Mouse (Mus musculus): ENCODE data around the gene Fbxo40.
A peak's percentile ranks its signal among the peaks of the same experiment; 100 is the strongest.

The Fbxo40 gene

DNA sequence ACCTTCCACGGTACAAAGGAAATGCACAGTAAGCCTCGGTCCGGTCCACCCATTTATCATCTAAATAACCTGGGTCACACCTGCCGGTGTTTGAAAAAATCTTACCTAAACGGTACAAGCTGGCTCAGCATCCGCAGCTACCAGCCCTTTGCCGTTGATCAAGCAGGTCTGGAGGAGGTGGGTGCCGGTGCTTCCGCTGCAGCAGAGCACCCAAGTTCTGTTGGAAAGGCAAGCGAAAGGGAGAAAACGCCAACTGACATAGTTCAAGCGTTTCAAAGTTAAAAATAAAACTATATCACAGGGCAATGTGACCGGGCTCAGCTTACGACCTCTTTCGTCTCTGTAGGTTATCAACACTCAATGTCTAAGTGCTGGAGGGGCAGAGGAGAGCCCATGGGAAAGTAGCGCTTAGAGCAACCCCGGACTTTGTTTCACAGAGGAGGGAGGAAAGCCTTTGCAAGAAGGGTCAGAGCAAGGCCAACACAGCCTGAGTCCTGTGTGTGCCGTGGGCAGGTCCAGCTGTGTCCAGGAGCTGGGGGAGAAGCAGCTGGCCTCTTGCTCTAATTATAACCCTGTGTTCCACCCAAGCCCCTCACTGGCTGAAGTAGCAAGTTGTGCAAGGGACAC lies at the start of gene Fbxo40:
Fbxo40 (minus strand) TSS at position 469 of the 627 bp plus-strand sequence.
- DNase-seq (ENCODE audit: low spot score): no peak

GRCm38 (mm10) chr16:37034751-37035150 lies 44.5 kb upstream of the Fbxo40 start:
- no peak for DNase-seq (ENCODE audit: low spot score)

DNA sequence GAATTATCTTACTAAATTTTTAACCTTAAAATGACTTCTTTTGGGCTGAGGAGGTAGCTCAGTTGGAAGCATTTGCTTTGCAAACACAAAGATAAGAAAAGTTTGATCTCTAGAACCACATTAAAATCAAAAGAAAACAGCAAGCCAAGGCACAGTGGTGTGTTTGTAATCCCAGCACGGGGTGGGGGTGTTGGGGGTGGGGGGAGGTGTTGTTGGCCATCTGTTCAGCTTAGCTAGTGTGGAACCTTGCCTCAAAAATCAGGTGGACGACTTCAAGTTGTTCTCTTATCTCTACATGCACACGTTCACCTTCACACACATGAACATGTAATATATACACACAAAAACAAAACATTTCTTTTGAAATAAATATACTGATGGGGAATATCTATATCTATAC lies 41.7 kb upstream of the Fbxo40 start:
- no peak for DNase-seq (ENCODE audit: low spot score)

- peak; percentile 3 for DNase-seq (ENCODE audit: low spot score)
Measured at GRCm38 (mm10) chr16:37027581-37027980, 37.3 kb upstream of the Fbxo40 start.

DNA sequence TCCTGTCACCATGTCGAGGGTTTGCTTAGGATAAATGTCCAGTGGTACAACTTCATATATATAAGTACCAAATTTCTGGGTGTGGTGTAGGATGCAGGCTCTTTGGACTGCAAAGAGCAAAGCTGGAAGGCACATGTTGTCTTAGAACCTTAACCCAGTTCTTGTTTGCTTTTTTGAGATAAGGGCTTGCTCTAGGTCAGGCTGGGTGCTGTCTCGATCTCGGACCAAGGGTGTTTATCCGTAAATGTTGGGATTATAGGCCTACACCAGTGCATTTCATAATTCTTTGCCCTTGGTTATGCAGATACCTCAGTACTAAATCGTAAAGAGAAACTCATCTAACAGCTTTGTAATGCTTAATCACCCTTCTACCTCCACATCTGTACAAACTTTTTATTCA lies 22.1 kb upstream of the Fbxo40 start:
- no peak for DNase-seq (ENCODE audit: low spot score)

GRCm38 (mm10) chr16:37011922-37012289 lies 21.6 kb upstream of the Fbxo40 start:
- DNase-seq (ENCODE audit: low spot score): no peak

- peak; percentile 94 for DNase-seq (ENCODE audit: low spot score)
Measured at GRCm38 (mm10) chr16:37011061-37011921, 21.0 kb upstream of the Fbxo40 start, which contains the start of gene Polq. Gene Polq (plus strand): TSS chr16:37011786.

DNA sequence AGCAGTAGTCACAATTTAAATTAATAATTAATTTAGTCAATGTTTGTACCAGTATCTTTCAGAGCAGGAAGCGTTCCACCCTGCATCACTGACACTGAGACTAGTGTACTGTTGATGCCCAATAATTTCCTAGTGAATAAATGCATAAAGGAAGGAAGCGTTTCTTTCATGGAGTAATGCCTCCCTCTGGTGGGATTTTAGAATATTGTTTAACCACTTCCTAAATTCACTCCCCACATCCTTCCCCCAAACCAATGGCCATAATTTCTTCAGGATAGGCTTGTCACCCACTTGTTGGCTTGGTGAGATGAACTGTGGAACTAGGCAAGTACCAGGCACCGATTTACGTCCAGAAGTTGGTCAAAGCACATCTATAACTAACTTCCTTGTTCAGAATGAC lies 20.1 kb upstream of the Fbxo40 start:
- peak; percentile 55 for DNase-seq (ENCODE audit: low spot score)

DNA sequence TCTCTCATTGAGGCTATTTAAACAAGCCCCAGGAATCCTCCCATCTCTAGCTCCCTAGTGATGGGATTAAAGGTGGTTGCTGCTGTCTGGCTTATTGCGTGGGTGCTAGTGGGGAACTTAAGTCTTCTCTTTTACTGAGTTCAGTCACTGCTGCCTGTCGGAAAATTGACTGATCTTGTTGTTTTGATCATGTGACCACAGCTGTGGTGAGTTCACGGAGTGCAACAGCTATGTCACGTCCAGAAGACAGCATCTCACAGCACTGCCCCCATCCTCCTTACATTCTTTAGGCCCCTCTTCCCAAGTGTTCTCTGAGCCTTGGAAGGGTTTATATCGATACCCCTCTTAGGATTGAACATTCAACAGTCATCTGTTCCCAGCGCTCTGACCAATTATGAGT lies 19.0 kb upstream of the Fbxo40 start:
- DNase-seq (ENCODE audit: low spot score): no peak

DNA sequence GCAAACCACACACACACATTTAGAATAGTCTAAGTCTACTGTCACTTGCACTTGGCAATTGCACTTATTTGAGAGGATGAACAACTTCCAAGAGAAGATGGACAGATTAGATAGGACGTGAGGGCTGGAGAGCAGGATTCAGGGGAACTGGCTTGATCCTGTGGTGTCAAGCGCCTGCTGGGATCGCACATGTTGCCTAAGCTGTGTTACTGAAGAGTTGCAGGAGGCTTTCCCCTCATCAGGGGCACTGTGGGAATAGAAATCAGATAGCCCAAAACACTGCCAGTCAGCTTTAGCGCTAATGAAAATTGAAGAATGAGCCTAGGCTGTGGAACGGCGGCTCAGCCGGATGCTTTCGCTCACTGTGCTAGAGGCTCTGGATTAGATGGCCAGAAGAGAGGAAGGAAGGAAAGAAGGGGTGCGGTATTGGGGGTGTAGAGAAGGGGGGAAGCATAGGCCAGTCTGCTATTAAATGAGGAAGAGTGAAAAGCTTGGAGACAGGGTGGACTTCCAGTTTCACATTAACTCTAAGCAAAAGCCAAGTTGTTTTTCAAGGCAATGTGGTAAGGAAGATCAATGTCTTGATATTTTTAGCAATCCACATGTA lies 9.2 kb upstream of the Fbxo40 start:
- no peak for DNase-seq (ENCODE audit: low spot score)

- DNase-seq (ENCODE audit: low spot score): no peak
Measured at GRCm38 (mm10) chr16:36997650-36998049, 7.4 kb upstream of the Fbxo40 start.

GRCm38 (mm10) chr16:36989493-36989892 lies 774 bp downstream of the Fbxo40 start:
- DNase-seq (ENCODE audit: low spot score): no peak

- DNase-seq (ENCODE audit: low spot score): no peak
Measured at GRCm38 (mm10) chr16:36988066-36988465, 2.2 kb downstream of the Fbxo40 start.

GRCm38 (mm10) chr16:36987399-36987798 lies 2.9 kb downstream of the Fbxo40 start:
- DNase-seq (ENCODE audit: low spot score): no peak

GRCm38 (mm10) chr16:36985636-36986042 lies 4.6 kb downstream of the Fbxo40 start:
- no peak for DNase-seq (ENCODE audit: low spot score)

DNA sequence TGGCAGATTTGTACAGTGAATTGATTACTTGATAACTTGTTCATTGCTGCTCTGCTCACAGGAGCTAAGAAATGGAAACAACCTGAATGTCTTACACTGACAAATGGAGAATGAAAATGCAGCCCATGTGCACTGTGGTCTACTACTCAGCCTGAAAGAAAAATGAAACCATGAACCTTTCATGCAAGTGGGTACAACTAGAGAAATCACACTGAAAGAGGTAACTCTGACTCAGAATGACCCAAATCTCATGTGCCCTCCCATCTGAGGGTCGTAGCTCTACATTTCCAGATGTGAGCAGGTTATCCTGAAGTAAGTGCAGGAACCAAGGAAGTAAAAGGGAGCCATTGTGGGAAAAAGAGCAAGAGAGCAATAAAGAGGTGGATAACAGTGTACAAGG lies 6.5 kb downstream of the Fbxo40 start:
- no peak for DNase-seq (ENCODE audit: low spot score)

GRCm38 (mm10) chr16:36979127-36979526 lies 11.1 kb downstream of the Fbxo40 start:
- DNase-seq (ENCODE audit: low spot score): no peak

DNA sequence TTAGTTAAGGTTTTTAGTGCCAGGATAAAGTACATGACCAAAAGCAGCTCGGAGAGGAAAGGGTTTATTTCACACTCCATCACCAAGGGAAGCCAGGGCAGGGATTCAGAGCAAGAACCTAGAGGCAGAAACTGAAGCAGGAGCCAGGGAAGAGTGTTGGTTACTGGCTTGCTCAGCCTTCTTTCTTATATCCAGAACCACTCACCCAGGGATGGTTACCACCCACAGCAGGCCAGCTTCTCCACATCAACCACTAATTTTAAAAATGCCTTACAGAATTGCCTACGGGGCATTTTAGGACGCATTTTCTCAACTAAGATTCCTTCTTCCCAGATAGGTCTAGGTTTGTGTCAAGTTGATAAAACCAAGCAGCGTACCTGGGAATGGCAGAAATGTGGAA lies 26.9 kb downstream of the Fbxo40 start:
- no peak for DNase-seq (ENCODE audit: low spot score)

GRCm38 (mm10) chr16:36955106-36955505 lies 35.2 kb downstream of the Fbxo40 start:
- DNase-seq (ENCODE audit: low spot score): no peak

- no peak for DNase-seq (ENCODE audit: low spot score)
Measured at GRCm38 (mm10) chr16:36951029-36951428, 39.2 kb downstream of the Fbxo40 start.

DNA sequence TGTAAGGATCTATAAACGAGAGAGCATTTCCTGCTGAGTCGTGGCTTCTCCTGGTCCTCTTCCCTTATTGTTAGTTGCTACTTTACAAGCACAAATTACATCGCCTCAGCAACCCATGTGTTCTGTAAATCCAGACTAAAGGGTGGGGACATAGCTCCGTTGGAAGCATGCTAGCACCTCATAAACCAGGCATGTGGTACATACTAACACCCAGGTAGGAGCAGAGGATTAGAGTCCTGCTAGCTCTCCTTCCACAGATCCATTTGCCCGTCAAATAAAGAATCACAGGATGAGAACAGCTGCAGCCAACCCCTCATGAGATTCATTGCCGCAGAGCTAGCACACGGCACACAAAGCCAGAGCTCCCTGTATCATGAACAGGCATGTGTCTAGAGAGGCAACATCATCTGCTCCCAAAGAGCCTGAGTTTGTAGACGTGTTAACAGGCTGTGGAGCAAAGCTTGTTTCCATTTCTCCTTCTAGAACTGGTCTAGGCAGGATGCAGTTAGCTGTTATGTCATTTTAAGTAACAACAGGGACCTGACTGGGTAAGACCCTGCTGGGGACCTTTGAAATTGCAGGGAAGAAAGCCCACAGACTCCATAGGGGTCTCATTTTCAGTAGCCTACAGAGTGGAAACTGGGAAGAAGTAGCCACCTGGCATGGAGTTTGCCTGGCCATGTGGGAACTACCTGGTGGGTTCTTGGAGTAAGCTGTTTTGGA lies 40.5 kb downstream of the Fbxo40 start:
- DNase-seq (ENCODE audit: low spot score): no peak

GRCm38 (mm10) chr16:36947646-36948197 lies 42.5 kb downstream of the Fbxo40 start:
- DNase-seq (ENCODE audit: low spot score): no peak

All from layer of hippocampus, adult 9-10 months (tissue).